Comparison of ENCODE assay signal across 26 mouse cellular contexts in the genomic region with DNA sequence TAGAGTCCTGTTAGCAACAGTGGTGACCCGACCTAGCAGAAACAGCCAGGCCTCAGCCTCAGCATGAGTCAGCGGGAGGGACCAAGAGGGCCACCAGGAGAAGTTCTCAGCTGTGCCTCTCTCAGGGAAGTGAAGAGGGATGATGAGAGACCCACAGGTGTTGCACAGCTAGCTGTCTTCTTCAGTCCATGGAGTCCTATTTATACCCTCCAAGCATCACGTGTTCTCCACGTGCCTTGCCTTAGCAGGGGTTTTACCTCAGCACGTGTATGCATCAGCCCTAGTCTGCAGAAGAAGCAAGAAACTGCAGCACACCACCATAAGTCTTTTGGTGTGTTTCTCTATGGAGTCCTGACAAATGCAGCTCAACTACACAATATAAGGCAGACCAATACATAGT.
"Had no signal": no experiment of that assay in that cellular context is flagged by ENCODE, and none has a peak within 500 bp of the region (broad histone marks: within the 10 kb centered on the region; RNA-seq: fewer than 3 reads in every experiment).

No protein-coding gene starts in this region.

- H3K9ac ChIP-seq: embryonic facial prominence, embryonic 12.5 days; embryonic facial prominence, embryonic 13.5 days; embryonic facial prominence, embryonic 15.5 days; forebrain, embryonic 12.5 days; forebrain, embryonic 13.5 days; forebrain, embryonic 15.5 days; forebrain, postnatal 0 days had no signal

- H3K27ac ChIP-seq: embryonic facial prominence, embryonic 10.5 days; embryonic facial prominence, embryonic 12.5 days; embryonic facial prominence, embryonic 13.5 days; embryonic facial prominence, embryonic 15.5 days; forebrain, embryonic 10.5 days; forebrain, embryonic 12.5 days; forebrain, embryonic 13.5 days; gastrocnemius, adult 2 months had no signal

- H3K27me3 ChIP-seq: embryonic facial prominence, embryonic 12.5 days; embryonic facial prominence, embryonic 13.5 days; embryonic facial prominence, embryonic 15.5 days; forebrain, embryonic 12.5 days; forebrain, embryonic 13.5 days; forebrain, embryonic 15.5 days had no signal

- H3K36me3 ChIP-seq: embryonic facial prominence, embryonic 10.5 days; embryonic facial prominence, embryonic 12.5 days; embryonic facial prominence, embryonic 15.5 days; forebrain, embryonic 12.5 days; forebrain, embryonic 15.5 days had no signal

- H3K9me3 ChIP-seq: embryonic facial prominence, embryonic 10.5 days; embryonic facial prominence, embryonic 12.5 days; embryonic facial prominence, embryonic 13.5 days; embryonic facial prominence, embryonic 15.5 days; forebrain, embryonic 10.5 days; forebrain, embryonic 12.5 days; forebrain, embryonic 13.5 days; forebrain, embryonic 15.5 days had no signal

- DNase-seq: cerebellum, adult 8-10 months; cerebellum, adult 9-10 months; cerebellum, adult 9-11 months; cerebellum, postnatal 10 days; cerebellum, postnatal 14 days; cerebellum, postnatal 36 days; embryo, embryonic 11 days; forebrain, postnatal 0 days; gastrocnemius, adult 2 months; gastrocnemius, postnatal 10 days; gastrocnemius, postnatal 14 days; gastrocnemius, postnatal 25 days; heart, adult 11 months; heart, adult 18-20 months; heart, adult 2 months had no signal

- H3K4me2 ChIP-seq: embryonic facial prominence, embryonic 12.5 days; embryonic facial prominence, embryonic 13.5 days; embryonic facial prominence, embryonic 15.5 days; forebrain, embryonic 12.5 days; forebrain, embryonic 13.5 days; forebrain, embryonic 15.5 days had no signal

- H3K4me3 ChIP-seq: embryonic facial prominence, embryonic 10.5 days; embryonic facial prominence, embryonic 12.5 days; embryonic facial prominence, embryonic 13.5 days; embryonic facial prominence, embryonic 15.5 days; erythroblast, embryonic 14.5 days; forebrain, embryonic 10.5 days; forebrain, embryonic 12.5 days; forebrain, embryonic 13.5 days; forebrain, embryonic 15.5 days; gastrocnemius, adult 2 months; heart, adult 2 months had no signal

- ATAC-seq: forebrain, embryonic 14.5 days; forebrain, embryonic 15.5 days; forebrain, embryonic 16.5 days; forebrain, postnatal 0 days had no signal
